Comparison of ENCODE assay signal across 16 mouse cellular contexts in genomic region chr11:69474737-69475136, GRCm38 (mm10).
"Had no signal": no experiment of that assay in that cellular context is flagged by ENCODE, and none has a peak within 500 bp of the region (broad histone marks: within the 10 kb centered on the region; RNA-seq: fewer than 3 reads in every experiment).

No protein-coding gene starts in this region.

- H3K4me1 ChIP-seq: neural tube, embryonic 13.5 days; neural tube, embryonic 15.5 days had no signal

- H3K9ac ChIP-seq: lung, embryonic 14.5 days; midbrain, embryonic 12.5 days; neural tube, embryonic 13.5 days; neural tube, embryonic 15.5 days had no signal

- H3K36me3 ChIP-seq: midbrain, embryonic 10.5 days; midbrain, embryonic 12.5 days; neural tube, embryonic 13.5 days; neural tube, embryonic 15.5 days had no signal

- ATAC-seq: midbrain, embryonic 16.5 days had no signal

- DNase-seq: lung, adult 18-20 months; lung, embryonic 14.5 days; lung, postnatal 10 days; lung, postnatal 4 days; midbrain, embryonic 14.5 days; right cerebral cortex, postnatal 14 days; spleen, adult 18-20 months; thymus, adult 18-20 months; thymus, postnatal 14 days; thymus, postnatal 36 days had no signal

- H3K9me3 ChIP-seq: midbrain, embryonic 10.5 days; midbrain, embryonic 12.5 days; neural tube, embryonic 13.5 days; neural tube, embryonic 15.5 days had no signal

- H3K4me3 ChIP-seq: midbrain, embryonic 10.5 days; midbrain, embryonic 12.5 days; myocyte; neural tube, embryonic 13.5 days; neural tube, embryonic 15.5 days had no signal

- H3K4me2 ChIP-seq: lung, embryonic 14.5 days; midbrain, embryonic 12.5 days; neural tube, embryonic 13.5 days; neural tube, embryonic 15.5 days had no signal

- H3K27me3 ChIP-seq: neural tube, embryonic 13.5 days; neural tube, embryonic 15.5 days had no signal

- H3K27ac ChIP-seq: midbrain, embryonic 10.5 days; midbrain, embryonic 12.5 days; neural tube, embryonic 13.5 days; neural tube, embryonic 15.5 days had no signal
